ENCODE assay signal across 8 mouse cellular contexts in genomic region chr7:112169955-112170692, GRCm38 (mm10). TPM values are rescaled to one million over a fixed set of nuclear protein-coding genes. Genes with fewer than 3 reads are reported as not detected.
A peak's percentile ranks its signal among the peaks of the same experiment; 100 is the strongest.
DNase-seq lines count a peak whose midpoint lies in the region; ATAC-seq lines count a peak whose summit lies in the region.

No protein-coding gene starts in this region.

- H3K4me1 ChIP-seq in kidney, embryonic 15.5 days: peaks cover 6% of the 10 kb centered on the region
- peaks cover 10% of the 10 kb centered on the region for H3K4me1 ChIP-seq in forebrain, embryonic 13.5 days
- H3K4me1 ChIP-seq in liver, embryonic 12.5 days: no peaks in the 10 kb centered on the region
- H3K4me1 ChIP-seq in neural tube, embryonic 14.5 days (ENCODE audit: control insufficient read depth, insufficient read depth, low read length): no peaks in the 10 kb centered on the region

- DNase-seq in kidney, adult 18-20 months: no peak
- DNase-seq in adrenal gland, adult 8-10 months: no peak
- no peak for DNase-seq in spleen, adult 18-20 months

- no peak overlapping the region for H3K9ac ChIP-seq in kidney, embryonic 15.5 days
- H3K9ac ChIP-seq in forebrain, embryonic 13.5 days: no peak overlapping the region
- no peak overlapping the region for H3K9ac ChIP-seq in liver, embryonic 12.5 days
- no peak overlapping the region for H3K9ac ChIP-seq in neural tube, embryonic 14.5 days (replicated peaks; ENCODE audit: low read depth, low read length)

- H3K9me3 ChIP-seq in kidney, embryonic 15.5 days (replicated peaks): no peaks in the 10 kb centered on the region
- no peaks in the 10 kb centered on the region for H3K9me3 ChIP-seq in forebrain, embryonic 13.5 days (replicated peaks)
- H3K9me3 ChIP-seq in liver, embryonic 12.5 days (replicated peaks): no peaks in the 10 kb centered on the region
- no peaks in the 10 kb centered on the region for H3K9me3 ChIP-seq in neural tube, embryonic 14.5 days (ENCODE audit: control insufficient read depth, low read length)

- peak overlapping the region; percentile 60 for H3K27ac ChIP-seq in kidney, embryonic 15.5 days
- peak overlapping the region; percentile 42 for H3K27ac ChIP-seq in forebrain, embryonic 13.5 days
- peak overlapping the region; percentile 20; the same call in 1 of the 2 replicates for H3K27ac ChIP-seq in liver, embryonic 12.5 days
- no peak overlapping the region; the same call in 1 of the 2 replicates for H3K27ac ChIP-seq in neural tube, embryonic 14.5 days (ENCODE audit: low read depth, low read length)

- WGBS in kidney, embryonic 15.5 days: 16% methylated on average over 10 of the region's 10 CpGs
- 12% methylated on average over 10 of the region's 10 CpGs for WGBS in forebrain, embryonic 13.5 days
- WGBS in liver, embryonic 12.5 days (ENCODE audit: insufficient replicate concordance): 49% methylated on average over 10 of the region's 10 CpGs
- 7% methylated on average over 10 of the region's 10 CpGs for WGBS in neural tube, embryonic 14.5 days

- no peaks in the 10 kb centered on the region for H3K36me3 ChIP-seq in kidney, embryonic 15.5 days
- no peaks in the 10 kb centered on the region for H3K36me3 ChIP-seq in forebrain, embryonic 13.5 days (ENCODE audit: poor library complexity, severe bottlenecking)
- H3K36me3 ChIP-seq in liver, embryonic 12.5 days: no peaks in the 10 kb centered on the region
- H3K36me3 ChIP-seq in neural tube, embryonic 14.5 days (ENCODE audit: control insufficient read depth, insufficient read depth, low read length): no peaks in the 10 kb centered on the region

- no peaks in the 10 kb centered on the region for H3K27me3 ChIP-seq in kidney, embryonic 15.5 days
- no peaks in the 10 kb centered on the region for H3K27me3 ChIP-seq in forebrain, embryonic 13.5 days
- H3K27me3 ChIP-seq in liver, embryonic 12.5 days (replicated peaks): no peaks in the 10 kb centered on the region
- H3K27me3 ChIP-seq in neural tube, embryonic 14.5 days (ENCODE audit: control insufficient read depth, insufficient read depth, low read length): no peaks in the 10 kb centered on the region

- no peak overlapping the region for H3K4me2 ChIP-seq in kidney, embryonic 15.5 days
- H3K4me2 ChIP-seq in forebrain, embryonic 13.5 days: no peak overlapping the region
- no peak overlapping the region for H3K4me2 ChIP-seq in liver, embryonic 12.5 days
- H3K4me2 ChIP-seq in neural tube, embryonic 14.5 days (ENCODE audit: low read depth, low read length): no peak overlapping the region

- no peak for ATAC-seq in kidney, embryonic 15.5 days (replicated peaks; ENCODE audit: low FRiP score)
- ATAC-seq in forebrain, embryonic 13.5 days: peak; percentile 86
- peak; percentile 74 for ATAC-seq in liver, embryonic 12.5 days
- ATAC-seq in neural tube, embryonic 14.5 days (ENCODE audit: low read depth): peak; percentile 83; the same call in 1 of the 2 replicates
- ATAC-seq in inflammation-experienced regulatory T-cells, adult 6 months: no peak

- no peak overlapping the region for H3K4me3 ChIP-seq in kidney, embryonic 15.5 days (replicated peaks)
- H3K4me3 ChIP-seq in forebrain, embryonic 13.5 days: no peak overlapping the region
- no peak overlapping the region for H3K4me3 ChIP-seq in liver, embryonic 12.5 days
- no peak overlapping the region for H3K4me3 ChIP-seq in neural tube, embryonic 14.5 days (ENCODE audit: low read depth, low read length)

RNA-seq across cellular contexts. Expression of gene Dkk3, which starts 11.3 kb away (rescaled TPM):
- 20.0 and 25.3 TPM in 2 replicates for polyA plus RNA-seq in kidney, embryonic 15.5 days (2015; fragmentation: Nextera tagmentation; extraction: Ambion mirVana)
- polyA plus RNA-seq in forebrain, embryonic 13.5 days (2015; fragmentation: Nextera tagmentation; extraction: Ambion mirVana): 16.0 and 27.5 TPM in 2 replicates
- 7.3 and 7.5 TPM in 2 replicates for polyA plus RNA-seq in liver, embryonic 12.5 days (2016; fragmentation: Nextera tagmentation; extraction: Ambion mirVana)
- 16.5 and 23.5 TPM in 2 replicates for polyA plus RNA-seq in neural tube, embryonic 14.5 days (2014; fragmentation: Nextera tagmentation; extraction: Ambion mirVana)
- 1 to 10 TPM in 1 of 3 experiments, under 1 TPM in 2; 0.10 to 2.1 (median 0.66) TPM for polyA plus RNA-seq in inflammation-experienced regulatory T-cells, adult 6 months (2017; shearing (Covaris generic))
- 10 to 100 TPM; 22.5 to 28.9 (median 24.0) TPM for total RNA-seq in adrenal gland, adult 8-10 months (2022)

RNA-seq across cellular contexts. Expression of gene Mical2, which starts 55.5 kb away (rescaled TPM):
- 7.3 and 7.5 TPM in 2 replicates for polyA plus RNA-seq in kidney, embryonic 15.5 days (2015; fragmentation: Nextera tagmentation; extraction: Ambion mirVana)
- 1.1 and 2.9 TPM in 2 replicates for polyA plus RNA-seq in forebrain, embryonic 13.5 days (2015; fragmentation: Nextera tagmentation; extraction: Ambion mirVana)
- 3.4 and 4.1 TPM in 2 replicates for polyA plus RNA-seq in liver, embryonic 12.5 days (2016; fragmentation: Nextera tagmentation; extraction: Ambion mirVana)
- polyA plus RNA-seq in neural tube, embryonic 14.5 days (2014; fragmentation: Nextera tagmentation; extraction: Ambion mirVana): 3.7 and 5.3 TPM in 2 replicates
- polyA plus RNA-seq in inflammation-experienced regulatory T-cells, adult 6 months (2017; shearing (Covaris generic)): 1 to 10 TPM; 1.5 to 5.7 (median 1.7) TPM
- 10 to 100 TPM in 2 of 4 experiments, 1 to 10 TPM in 2; 7.7 to 16.3 (median 10.9) TPM for total RNA-seq in adrenal gland, adult 8-10 months (2022)

Comparison
In these comparisons a context has a peak if more than half of its experiments do, and no peak if none do; other contexts are left out.
1. ATAC-seq: peak in forebrain, embryonic 13.5 days (single experiment), liver, embryonic 12.5 days (single experiment) and neural tube, embryonic 14.5 days (single experiment); none in kidney, embryonic 15.5 days (single experiment) and inflammation-experienced regulatory T-cells, adult 6 months (single experiment).